Mouse (Mus musculus) ES-E14 (cell line): ENCODE data around the gene Gm29276. TPM values are rescaled to one million over a fixed set of nuclear protein-coding genes. Genes with fewer than 3 reads are reported as not detected.
"Not testable (repeated sequence)": the region's sequence is repeated elsewhere in the genome, so short reads cannot be mapped to it uniquely, and the experiment has no call there.

Experiments
- DNase-seq: peaks from one replicate; pipeline ENCODE4 v3.0.0-alpha.2; 2013; ENCODE audit warnings: low read depth, low spot score
- H3K27ac ChIP-seq: 2 replicates; pipeline ENCODE4 v1.5.1; 2012; ENCODE audit warnings: low read depth, mild to moderate bottlenecking, low read length, moderate library complexity, mixed read lengths; ENCODE audit not compliant: poor library complexity, insufficient read depth, severe bottlenecking
- H3K36me3 ChIP-seq: 2 replicates; pipeline ENCODE4 v1.6.1; 2012; ENCODE audit warnings: mild to moderate bottlenecking, low read length, moderate library complexity, mixed read lengths; ENCODE audit not compliant: control insufficient read depth, poor library complexity, insufficient read depth, severe bottlenecking
- H3K4me1 ChIP-seq, 2 experiments: fragments of 150-350 bp in 1 of 2; sonication (generic) in 1 of 2; 2 replicates each; pipeline ENCODE4 v1.6.1; 2012; ENCODE audit warnings: low read length in 2 of 2, mild to moderate bottlenecking in 1 of 2, mixed read lengths in 1 of 2; ENCODE audit not compliant: control insufficient read depth in 2 of 2, insufficient read depth in 2 of 2, poor library complexity in 1 of 2
- H3K4me3 ChIP-seq, 2 experiments: fragments of 150-350 bp in 1 of 2; sonication (generic) in 1 of 2; 2 replicates each; pipeline ENCODE4 v1.5.1; 2012; ENCODE audit warnings: low read length in 2 of 2, low read depth in 1 of 2, mild to moderate bottlenecking in 1 of 2, mixed read lengths in 1 of 2; ENCODE audit not compliant: insufficient read depth in 1 of 2, poor library complexity in 1 of 2, severe bottlenecking in 1 of 2
- H3K9ac ChIP-seq: 2 replicates; pipeline ENCODE4 v1.6.1; 2012; ENCODE audit warnings: low read depth, mild to moderate bottlenecking, low read length, mixed read lengths; ENCODE audit not compliant: poor library complexity, insufficient read depth, severe bottlenecking
- H3K9me3 ChIP-seq: fragments of 150-350 bp; sonication (generic); 2 replicates; pipeline ENCODE4 v1.6.1; 2012; ENCODE audit warnings: low read depth, mild to moderate bottlenecking, low read length; ENCODE audit not compliant: control insufficient read depth, insufficient read depth
- in situ Hi-C, 2 experiments: fragments of 600-800 bp; cut with MboI; formaldehyde crosslinking; loops; one replicate each; pipeline ENCODE4 v1.15.1; 2025; ENCODE audit warnings: low sequenced_read_pairs in 2 of 2, inconsistent platforms in 1 of 2; ENCODE audit not compliant: unreplicated experiment in 2 of 2
- total RNA-seq: library from RNA; depleted of rRNA; stranded (reverse); fragments of 300-350 nt; gene quantifications from 2 replicates; pipeline ENCODE4 v1.2.3, GENCODE M21; 2012; rRNA removed

The Gm29276 gene
- total RNA-seq: not detected in 2 replicates

DNA sequence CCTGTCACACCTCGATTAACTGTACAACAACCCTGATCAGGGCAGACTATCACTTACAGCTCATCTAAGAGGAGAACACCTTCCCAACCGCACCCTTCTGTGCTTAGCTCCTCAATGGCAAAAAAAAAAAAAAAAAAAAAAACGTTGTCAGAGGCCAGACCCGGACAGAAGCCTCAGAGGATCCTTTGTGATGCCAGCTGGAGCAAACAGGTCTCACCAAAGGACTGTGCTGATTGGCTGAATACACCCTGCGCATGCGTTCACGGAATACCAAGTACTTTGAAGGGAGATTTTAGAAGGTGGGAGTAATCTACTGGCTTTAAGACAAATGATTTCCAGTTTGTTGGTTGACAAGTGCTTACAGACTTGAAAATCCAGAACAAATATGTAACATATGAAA, at the start of gene Gm29276:
Gene Gm29276 (minus strand): TSS at position 101 of the 400 bp plus-strand sequence.
- H3K4me3 ChIP-seq, DNase-seq, H3K9me3 ChIP-seq, H3K9ac ChIP-seq, in situ Hi-C loops, H3K36me3 ChIP-seq, H3K4me1 ChIP-seq, H3K27ac ChIP-seq: not testable (repeated sequence)
